Mouse (Mus musculus): ENCODE data around the gene Epm2aip1. TPM values are rescaled to one million over a fixed set of nuclear protein-coding genes. Genes with fewer than 3 reads are reported as not detected.

Gene Epm2aip1
- total RNA-seq (2021) (10 to 100 TPM; 33.5 to 44.2 TPM), polyA plus RNA-seq (2012; rRNA removed) (6.4 and 7.7 TPM in 2 replicates)
- long read RNA-seq, full-length matches to known transcripts: 5 of 5 reads
- long read RNA-seq, partial matches to known transcripts: 0 of 5 reads
- long read RNA-seq, other reads (novel, unspliced or antisense): 0 of 5 reads

- DNase-seq: peak; percentile 99
Measured at GRCm38 (mm10) chr9:111271434-111272160, at the start of gene Epm2aip1, which contains the start of gene Mlh1. Gene Epm2aip1, plus strand, starts transcription at chr9:111271929. Gene Mlh1, minus strand, starts transcription at chr9:111271791.

GRCm38 (mm10) chr9:111223406-111223805, 48.3 kb upstream of the Epm2aip1 start:
- no peak for DNase-seq

DNA sequence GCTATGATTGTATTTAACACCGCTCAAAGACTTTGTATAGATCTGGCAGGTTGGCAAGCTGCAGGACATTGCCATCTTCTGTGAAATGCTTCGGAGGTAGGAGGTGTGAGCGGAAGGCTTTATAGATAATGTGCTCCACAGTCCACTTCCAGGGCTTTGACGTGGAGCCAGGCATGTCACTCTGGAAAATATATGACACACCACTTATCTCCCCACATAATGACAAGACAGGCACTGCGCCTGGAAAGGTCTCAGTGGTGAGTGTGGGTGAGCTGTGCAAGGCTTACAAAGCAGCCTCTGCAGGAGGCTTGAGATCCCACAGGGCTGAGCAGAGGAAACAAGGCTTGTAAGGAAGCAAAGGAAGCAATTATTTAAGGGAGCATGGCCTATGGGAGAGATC, 43.3 kb upstream of the Epm2aip1 start:
- no peak for DNase-seq

- no peak for DNase-seq
Measured at GRCm38 (mm10) chr9:111234701-111235100, 37.0 kb upstream of the Epm2aip1 start.

GRCm38 (mm10) chr9:111237726-111238125, 34.0 kb upstream of the Epm2aip1 start:
- DNase-seq: no peak

GRCm38 (mm10) chr9:111239821-111240220, 31.9 kb upstream of the Epm2aip1 start:
- peak; percentile 62 for DNase-seq

- DNase-seq: no peak
Measured at GRCm38 (mm10) chr9:111243384-111243783, 28.3 kb upstream of the Epm2aip1 start.

DNA sequence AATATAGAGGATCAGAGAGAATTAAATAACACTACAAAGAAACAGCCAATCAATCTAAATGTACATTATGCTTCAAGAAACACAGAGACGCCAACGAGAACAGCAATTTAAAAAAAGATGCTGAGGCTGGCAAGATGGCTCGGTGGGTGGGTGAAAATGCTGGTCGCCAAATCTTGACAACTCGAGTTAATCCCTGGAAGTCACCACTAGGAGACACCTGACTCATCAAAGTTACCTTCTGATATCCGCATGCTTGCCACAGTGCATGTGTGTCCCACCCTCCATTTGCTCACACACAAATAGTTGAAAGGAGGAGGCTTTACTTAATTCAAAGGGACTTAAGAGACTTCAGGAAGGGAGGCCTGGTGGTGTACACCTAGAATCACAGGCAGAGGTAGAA, 26.2 kb upstream of the Epm2aip1 start:
- DNase-seq: no peak

- DNase-seq: no peak
Measured at GRCm38 (mm10) chr9:111247682-111248246, 24.0 kb upstream of the Epm2aip1 start.

DNA sequence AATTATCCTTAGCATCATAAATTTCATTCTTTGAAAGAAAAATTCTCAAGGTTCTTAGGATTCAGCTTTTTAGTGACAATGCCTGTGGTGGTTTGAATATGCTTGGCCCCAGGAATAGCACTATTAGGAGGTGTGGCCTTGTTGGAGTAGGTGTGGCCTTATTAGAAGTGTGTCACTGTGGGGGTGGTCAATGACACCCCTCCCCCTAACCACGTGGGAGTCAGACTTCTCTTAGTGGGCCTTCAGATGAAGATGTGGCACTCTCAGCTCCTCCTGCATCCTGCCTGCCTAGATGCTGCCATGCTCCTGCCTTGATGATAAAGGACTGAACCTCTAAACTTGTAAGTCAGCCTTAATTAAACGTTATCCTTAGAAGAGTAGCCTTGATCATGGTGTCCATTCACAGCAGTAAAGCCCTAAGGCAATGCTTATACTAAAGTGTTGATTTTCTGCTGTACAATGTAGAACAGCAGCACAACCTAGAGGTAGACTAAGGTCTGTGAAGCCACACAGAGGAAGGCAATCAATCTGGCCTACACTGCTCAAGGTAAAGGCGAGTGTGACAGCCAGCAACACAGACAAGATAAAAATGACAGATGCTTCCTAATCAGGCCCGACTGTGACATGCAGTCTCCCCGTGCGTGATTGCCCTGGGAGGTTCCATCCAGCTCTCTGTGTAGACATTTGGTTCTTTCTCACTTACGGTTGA, 19.4 kb upstream of the Epm2aip1 start:
- no peak for DNase-seq

DNA sequence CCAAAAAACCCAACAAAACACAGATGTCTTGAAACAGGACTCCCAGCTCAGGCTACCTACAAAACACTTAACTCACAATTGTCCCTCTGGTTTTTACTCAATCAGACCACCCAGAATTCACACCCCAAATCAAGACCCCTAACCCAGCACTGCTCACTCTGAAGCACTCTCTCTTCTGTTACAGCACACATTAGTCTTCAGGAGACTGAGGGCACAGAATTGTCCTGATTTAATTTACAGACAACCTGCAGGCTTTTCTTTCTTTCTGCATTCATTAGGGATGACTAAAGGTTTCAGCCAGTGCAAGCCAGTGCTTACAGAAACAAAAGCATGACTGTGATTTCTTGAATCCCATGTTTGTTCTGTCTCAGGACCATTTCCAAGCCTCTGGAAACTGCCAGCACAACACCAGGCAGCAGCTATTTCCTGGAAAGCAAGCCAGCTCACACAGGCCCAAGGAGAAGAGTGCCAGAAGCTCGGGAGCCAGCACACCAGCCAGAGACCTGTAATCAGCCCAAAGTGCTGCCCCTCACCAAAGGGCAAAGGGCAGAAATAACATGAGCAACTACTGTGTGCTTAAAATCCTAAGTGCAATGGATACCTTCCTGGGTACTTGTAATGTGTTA, 11.3 kb upstream of the Epm2aip1 start:
- DNase-seq: no peak

GRCm38 (mm10) chr9:111261356-111261755, 10.4 kb upstream of the Epm2aip1 start:
- DNase-seq: no peak

DNA sequence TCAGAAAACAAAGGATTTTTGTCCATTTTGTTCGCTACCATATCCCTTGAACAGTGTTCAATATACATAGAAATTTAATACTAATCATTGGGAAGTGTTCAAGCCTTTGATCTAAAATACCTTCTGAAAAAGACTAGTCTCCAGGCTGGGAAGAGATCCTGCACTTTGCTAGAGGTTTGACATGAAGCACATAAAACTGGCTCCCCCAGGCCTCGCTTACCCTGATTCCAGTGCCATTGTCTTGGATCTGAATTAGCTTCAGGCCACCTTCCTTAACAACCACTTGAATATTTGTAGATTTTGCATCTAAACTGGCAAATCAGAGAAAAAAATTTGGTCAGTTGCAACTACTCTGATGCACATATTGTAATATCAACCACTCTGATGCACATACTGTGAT, 3.7 kb upstream of the Epm2aip1 start:
- no peak for DNase-seq

- no peak for DNase-seq
Measured at GRCm38 (mm10) chr9:111270606-111271005, 1.1 kb upstream of the Epm2aip1 start.

DNA sequence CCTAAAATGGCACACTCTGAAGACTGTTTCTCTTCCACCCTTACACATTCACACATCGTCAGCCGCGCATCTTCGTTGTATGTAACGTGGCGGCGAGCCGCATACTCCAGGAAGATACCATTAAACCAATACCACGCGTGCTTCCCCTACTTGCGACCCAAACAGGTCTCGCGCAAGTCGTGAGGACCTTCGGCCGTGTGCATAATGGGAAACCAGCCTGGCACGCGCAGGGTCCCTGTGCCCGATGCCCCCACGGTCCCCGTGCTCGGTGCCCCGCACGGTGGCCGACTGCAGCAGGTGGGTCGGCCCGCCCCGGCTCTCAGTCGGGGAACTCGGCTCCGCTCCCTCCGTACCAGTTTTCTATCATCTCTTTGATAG, 684 bp upstream of the Epm2aip1 start:
- DNase-seq: no peak

GRCm38 (mm10) chr9:111272356-111272755, 627 bp downstream of the Epm2aip1 start:
- DNase-seq: no peak

DNA sequence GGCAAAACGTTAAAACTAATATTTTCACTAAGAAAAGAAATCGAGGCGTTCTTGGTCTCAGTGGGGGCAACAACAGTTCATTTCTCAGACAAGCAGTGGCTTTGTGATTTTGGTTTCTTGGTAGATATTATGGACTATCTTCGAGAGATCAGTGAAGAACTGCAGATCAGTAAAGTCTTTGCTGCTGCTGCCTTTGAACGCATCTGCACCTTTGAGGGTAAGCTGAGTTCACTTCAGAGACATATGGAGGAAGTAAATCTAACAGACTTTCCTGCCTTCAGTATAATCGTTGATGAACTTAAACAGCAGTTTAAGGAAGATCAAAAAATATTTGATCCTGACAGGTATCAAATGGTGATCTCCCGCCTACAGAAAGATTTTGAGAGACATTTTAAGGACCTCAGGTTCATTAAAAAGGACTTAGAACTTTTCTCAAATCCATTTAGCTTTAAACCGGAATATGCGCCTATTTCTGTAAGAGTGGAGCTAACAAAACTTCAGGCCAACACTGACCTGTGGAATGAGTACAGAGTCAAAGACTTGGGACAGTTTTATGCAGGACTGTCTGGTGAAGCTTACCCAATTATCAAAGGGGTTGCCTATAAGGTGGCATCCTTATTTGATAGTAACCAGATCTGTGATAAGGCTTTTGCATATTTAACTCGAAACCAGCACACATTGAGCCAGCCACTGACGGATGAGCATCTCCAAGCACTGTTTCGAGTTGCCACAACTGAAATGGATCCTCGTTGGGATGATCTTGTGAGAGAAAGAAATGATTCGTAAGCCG, 1.5 kb downstream of the Epm2aip1 start:
- DNase-seq: no peak

GRCm38 (mm10) chr9:111273958-111274357, 2.2 kb downstream of the Epm2aip1 start:
- DNase-seq: no peak

DNA sequence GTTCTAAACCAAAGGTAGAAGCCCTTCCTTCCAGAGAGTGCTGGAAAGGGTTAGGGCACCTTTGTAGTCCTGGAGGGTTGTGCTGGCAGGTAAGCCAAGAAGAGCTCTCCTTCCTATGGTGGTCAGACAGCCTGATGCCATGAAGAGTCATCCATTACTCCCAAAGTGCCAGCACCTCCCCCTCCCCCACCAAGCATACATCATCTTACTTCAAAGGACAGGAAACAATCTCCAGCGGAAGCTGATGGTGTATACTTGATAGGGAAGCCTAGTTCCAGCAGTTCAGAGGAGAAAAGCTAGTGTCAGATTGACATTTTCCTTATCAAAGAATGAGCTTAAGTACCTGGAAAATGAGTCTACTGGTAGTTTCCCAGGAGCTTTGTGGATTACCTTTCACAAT, 3.4 kb downstream of the Epm2aip1 start:
- DNase-seq: peak; percentile 52

DNA sequence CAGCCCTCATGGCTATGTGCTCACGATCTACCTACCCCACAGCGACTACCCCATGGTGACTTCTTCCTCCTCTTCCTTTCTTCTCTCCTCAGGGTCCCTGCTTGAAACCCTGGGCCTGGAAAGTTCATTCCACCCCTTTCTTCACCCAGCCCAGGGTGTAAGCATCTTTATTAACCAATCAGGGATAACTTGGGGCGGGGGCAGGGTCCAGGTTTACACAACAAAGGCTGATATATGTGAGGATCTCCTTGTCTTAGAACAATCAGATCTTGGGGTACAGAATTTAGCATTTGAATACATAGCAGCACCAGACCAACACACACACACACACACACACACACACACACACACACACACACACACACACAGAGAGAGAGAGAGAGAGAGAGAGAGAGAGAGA, 13.3 kb downstream of the Epm2aip1 start:
- DNase-seq: no peak

DNA sequence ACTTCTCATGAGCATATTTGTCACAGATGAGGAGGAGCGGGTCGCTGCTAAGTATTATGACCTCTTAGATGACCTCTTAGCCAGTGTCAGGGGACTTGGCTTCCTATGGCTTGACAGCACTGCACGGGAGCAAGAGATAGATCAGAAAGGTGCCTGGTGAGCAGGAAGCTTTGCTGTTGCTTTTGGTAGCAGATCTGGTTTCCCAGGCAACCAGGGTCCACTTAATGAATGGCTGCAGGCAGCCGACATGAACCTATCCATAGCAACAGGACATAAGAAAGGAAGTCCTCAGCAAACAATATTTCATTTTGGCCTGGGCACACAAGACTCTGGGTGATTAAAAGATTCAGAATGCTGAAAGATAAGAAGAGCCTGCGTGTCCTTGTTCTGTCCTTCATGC, 13.9 kb downstream of the Epm2aip1 start:
- peak; percentile 32 for DNase-seq

DNA sequence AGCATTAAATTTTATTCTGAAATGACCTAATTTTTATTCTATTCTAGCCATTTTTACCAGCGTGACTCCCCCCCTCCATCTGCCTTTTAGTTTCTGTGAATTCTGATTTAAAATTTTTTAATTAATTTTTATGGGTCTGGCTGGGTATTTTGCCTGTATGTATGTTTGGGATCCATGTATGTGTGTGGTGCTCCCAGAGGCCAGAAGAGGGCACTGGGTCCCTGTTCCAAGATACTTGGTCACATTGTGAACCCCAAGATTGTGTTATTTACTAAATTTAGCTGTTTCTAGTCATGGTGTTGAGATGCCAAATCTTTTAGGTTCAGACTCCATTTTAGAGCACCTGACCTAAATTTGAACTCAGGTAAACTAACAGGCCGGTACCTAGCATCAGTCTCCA, 14.7 kb downstream of the Epm2aip1 start:
- DNase-seq: no peak

Measured in adrenal gland, adult 2 months (tissue).